Mouse (Mus musculus): ENCODE results near the gene Tctex1d4. TPM values are rescaled to one million over a fixed set of nuclear protein-coding genes. Genes with fewer than 3 reads are reported as not detected.

The Tctex1d4 gene
- total and polyA plus RNA-seq, 3 experiments: 4.2 TPM; not detected in 2

DNA sequence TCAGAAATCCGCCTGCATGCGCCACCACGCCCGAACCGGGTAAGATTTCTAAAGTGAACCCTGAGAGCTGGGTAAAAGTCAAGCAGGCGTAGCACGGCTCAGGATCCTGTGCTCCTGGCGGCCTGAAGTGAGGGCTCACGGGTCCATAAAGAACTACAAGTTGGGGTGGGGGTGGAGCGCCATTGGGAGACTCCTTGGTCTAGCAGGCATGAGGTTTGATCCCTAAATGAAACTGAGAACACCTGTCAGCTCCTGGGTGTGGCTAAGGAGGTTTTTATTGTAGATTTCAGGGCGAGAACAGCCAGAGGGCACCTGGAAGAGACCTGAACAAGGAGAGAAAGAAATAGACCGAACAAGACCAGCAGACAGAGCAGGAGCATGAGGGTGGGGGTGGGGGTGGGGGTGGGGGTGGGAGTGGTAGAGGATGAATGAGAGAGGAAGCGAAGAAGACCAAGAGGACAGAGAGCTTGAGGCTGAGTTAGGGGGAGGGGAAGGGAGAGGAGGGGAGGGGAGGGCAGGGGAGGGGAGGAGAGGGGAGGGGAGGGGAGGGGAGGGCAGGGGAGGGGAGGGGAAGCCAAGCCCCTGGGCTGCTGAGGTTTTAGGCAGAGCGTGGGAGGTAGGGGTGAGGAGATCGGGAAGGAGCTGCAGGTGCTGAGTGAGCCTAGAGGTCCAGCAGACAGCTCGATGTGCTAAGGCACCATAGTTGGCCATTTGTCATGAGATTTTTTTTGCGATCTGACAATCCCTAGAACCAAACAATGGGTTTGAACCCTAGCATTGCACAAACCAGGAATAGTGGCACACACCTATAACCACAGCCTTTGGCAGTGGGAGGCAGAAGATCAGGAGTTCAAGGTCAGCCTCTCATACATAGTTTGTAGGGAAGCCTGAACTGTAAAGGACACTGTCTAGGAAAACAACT, 12.0 kb downstream of the Tctex1d4 start:
- Histone ChIP-seq H3K36me3 (ENCODE audit: control insufficient read depth, insufficient read depth, low read length) (no peaks in the 10 kb centered on the region), H3K9ac (ENCODE audit: low read depth, low read length) (no peak overlapping the region), H3K27me3 (ENCODE audit: control insufficient read depth, insufficient read depth, low read length) (no peaks in the 10 kb centered on the region), H3K27ac (no peak overlapping the region), H3K4me1 (ENCODE audit: control insufficient read depth, insufficient read depth, low read length) (peaks cover 3% of the 10 kb centered on the region), H3K4me3 (no peak overlapping the region), H3K79me2 (replicated peaks; ENCODE audit: control insufficient read depth, insufficient read depth, low read length) (no peaks in the 10 kb centered on the region)
- DNase-seq: no peak
- WGBS: 73% methylated on average over 15 of the region's 17 CpGs
- intact Hi-C loops (cut with DNase I): loop anchor here (5.0 kb wide), 1 partner anchor 41 kb away; the partner anchor contains the start of gene Ptch2
- TF ChIP-seq POLR2A (IDR thresholded peaks at IDR 0.05; ENCODE audit: insufficient read depth, low read depth, low read length): no peak
- TF ChIP-seq EP300 (IDR thresholded peaks at IDR 0.05; ENCODE audit: insufficient read depth, low read depth, low read length): no peak
- no peak for TF ChIP-seq CTCF (IDR thresholded peaks at IDR 0.05)

DNA sequence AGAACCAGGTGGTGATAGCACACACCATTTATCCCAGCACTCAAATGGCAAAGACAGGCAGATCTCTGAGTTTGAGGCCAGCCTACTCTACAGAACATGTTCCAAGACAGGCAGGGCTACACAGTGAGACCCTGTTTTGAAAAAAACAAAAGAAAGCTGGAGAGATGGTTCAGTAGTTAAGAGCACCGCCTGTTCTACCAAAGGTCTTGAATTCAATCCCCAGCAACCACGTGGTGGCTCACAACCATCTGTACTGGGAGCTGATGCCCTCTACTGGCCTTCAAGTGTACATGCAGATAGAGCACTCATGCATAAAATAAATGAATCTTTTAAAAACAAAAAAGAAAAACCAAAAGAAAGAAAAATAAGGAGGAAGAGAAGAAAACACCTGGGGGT, 12.6 kb downstream of the Tctex1d4 start:
- no peak overlapping the region for H3K9ac ChIP-seq (ENCODE audit: low read depth, low read length)
- no peak overlapping the region for H3K27ac ChIP-seq
- no peaks in the 10 kb centered on the region for H3K36me3 ChIP-seq (ENCODE audit: control insufficient read depth, insufficient read depth, low read length)
- peak in 1 of 2 experiments; percentile 52 for DNase-seq
- no peak overlapping the region for H3K4me3 ChIP-seq
- H3K79me2 ChIP-seq (replicated peaks; ENCODE audit: control insufficient read depth, insufficient read depth, low read length): no peaks in the 10 kb centered on the region
- intact Hi-C loops (cut with DNase I): loop anchor here (5.0 kb wide), 1 partner anchor 42 kb away; the partner anchor contains the start of gene Ptch2
- 4% methylated on average over 2 of the region's 2 CpGs for WGBS
- H3K27me3 ChIP-seq (ENCODE audit: control insufficient read depth, insufficient read depth, low read length): no peaks in the 10 kb centered on the region
- TF ChIP-seq CTCF (IDR thresholded peaks at IDR 0.05) (peak; percentile 94), EP300 (IDR thresholded peaks at IDR 0.05; ENCODE audit: insufficient read depth, low read depth, low read length) (no peak)
- H3K4me1 ChIP-seq (ENCODE audit: control insufficient read depth, insufficient read depth, low read length): peaks cover under 1% of the 10 kb centered on the region

DNA sequence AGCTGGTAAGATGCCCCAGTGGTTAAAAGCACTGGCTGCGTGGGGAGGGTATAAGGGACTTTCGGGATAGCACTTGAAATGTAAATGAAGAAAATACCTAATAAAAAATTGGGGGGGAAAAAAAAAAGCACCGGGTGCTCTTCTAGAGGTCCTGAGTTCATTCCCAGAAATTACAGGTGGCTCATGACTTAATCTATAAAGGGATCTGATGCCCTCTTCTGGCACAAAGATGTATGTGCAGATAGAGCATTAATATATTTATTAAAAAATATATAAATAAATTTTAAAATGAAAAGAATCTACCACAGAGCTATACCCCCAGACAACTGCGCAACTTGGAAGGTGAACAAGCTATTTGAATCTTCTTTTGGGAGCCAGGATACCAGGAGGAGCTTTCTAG, 14.0 kb downstream of the Tctex1d4 start:
- TF ChIP-seq EP300 (IDR thresholded peaks at IDR 0.05; ENCODE audit: insufficient read depth, low read depth, low read length) (no peak), CTCF (IDR thresholded peaks at IDR 0.05) (peak; percentile 71)
- Histone ChIP-seq H3K27ac (no peak overlapping the region), H3K9ac (ENCODE audit: low read depth, low read length) (no peak overlapping the region), H3K79me2 (replicated peaks; ENCODE audit: control insufficient read depth, insufficient read depth, low read length) (no peaks in the 10 kb centered on the region), H3K4me1 (ENCODE audit: control insufficient read depth, insufficient read depth, low read length) (no peaks in the 10 kb centered on the region; the same call in 1 of the 2 replicates), H3K4me3 (no peak overlapping the region), H3K27me3 (ENCODE audit: control insufficient read depth, insufficient read depth, low read length) (no peaks in the 10 kb centered on the region), H3K36me3 (ENCODE audit: control insufficient read depth, insufficient read depth, low read length) (no peaks in the 10 kb centered on the region)
- 40% methylated on average over 4 of the region's 4 CpGs for WGBS
- DNase-seq: no peak
- intact Hi-C loops (cut with DNase I): loop anchor here (2.0 to 5.0 kb wide), 2 partner anchors 138 to 313 kb away; no protein-coding TSS in a partner anchor

DNA sequence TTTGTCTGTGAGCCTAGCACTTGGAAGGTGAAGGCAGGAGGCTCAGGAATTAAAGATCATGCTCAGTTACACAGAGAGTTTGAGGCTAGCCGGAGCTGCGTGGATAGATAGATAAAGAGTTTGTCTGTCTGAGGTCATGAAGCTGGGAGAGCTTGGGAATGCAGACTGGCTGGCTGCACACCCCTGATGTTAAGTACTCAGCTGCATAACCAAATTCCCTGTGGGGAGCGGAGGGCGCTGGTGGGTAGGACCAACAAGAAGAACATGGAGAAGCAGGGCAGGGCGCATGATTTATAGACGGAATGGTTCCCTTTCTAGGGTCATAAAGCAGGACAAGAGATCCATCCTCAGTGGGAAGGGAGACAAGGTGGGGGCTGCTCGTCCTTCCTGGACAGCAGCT, 16.4 kb downstream of the Tctex1d4 start:
- Histone ChIP-seq H3K79me2 (replicated peaks; ENCODE audit: control insufficient read depth, insufficient read depth, low read length) (no peaks in the 10 kb centered on the region), H3K4me3 (no peak overlapping the region), H3K27me3 (ENCODE audit: control insufficient read depth, insufficient read depth, low read length) (no peaks in the 10 kb centered on the region), H3K36me3 (ENCODE audit: control insufficient read depth, insufficient read depth, low read length) (no peaks in the 10 kb centered on the region), H3K9ac (ENCODE audit: low read depth, low read length) (no peak overlapping the region), H3K4me1 (ENCODE audit: control insufficient read depth, insufficient read depth, low read length) (no peaks in the 10 kb centered on the region; the same call in 1 of the 2 replicates), H3K27ac (no peak overlapping the region)
- WGBS: 47% methylated on average over 7 of the region's 7 CpGs
- TF ChIP-seq EP300 (IDR thresholded peaks at IDR 0.05; ENCODE audit: insufficient read depth, low read depth, low read length) (no peak), CTCF (IDR thresholded peaks at IDR 0.05) (no peak), POLR2A (IDR thresholded peaks at IDR 0.05; ENCODE audit: insufficient read depth, low read depth, low read length) (no peak)
- intact Hi-C loops (cut with DNase I): loop anchor here (5.0 kb wide), 1 partner anchor 316 kb away; no protein-coding TSS in a partner anchor
- no peak for DNase-seq

DNA sequence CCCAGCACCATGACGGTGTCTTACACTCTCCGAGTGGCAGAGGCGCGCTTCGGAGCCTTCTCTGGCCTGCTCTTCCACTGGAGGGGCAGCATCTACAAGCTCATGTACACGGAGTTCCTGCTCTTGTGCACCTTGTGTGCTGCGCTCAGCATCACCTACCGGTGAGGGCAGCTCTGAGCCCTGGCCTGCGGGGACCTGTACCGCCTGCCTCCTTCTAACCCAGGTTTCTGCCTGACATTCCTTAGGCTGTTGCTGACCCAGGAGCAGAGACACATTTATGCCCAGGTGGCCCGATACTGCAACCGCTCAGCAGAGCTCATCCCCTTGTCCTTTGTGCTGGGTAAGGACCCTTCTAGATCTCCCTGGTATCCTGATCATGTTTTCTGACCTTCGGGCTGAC, 18.7 kb downstream of the Tctex1d4 start:
- Histone ChIP-seq H3K27me3 (ENCODE audit: control insufficient read depth, insufficient read depth, low read length) (no peaks in the 10 kb centered on the region), H3K9ac (ENCODE audit: low read depth, low read length) (no peak overlapping the region), H3K4me1 (ENCODE audit: control insufficient read depth, insufficient read depth, low read length) (no peaks in the 10 kb centered on the region), H3K4me3 (no peak overlapping the region), H3K36me3 (ENCODE audit: control insufficient read depth, insufficient read depth, low read length) (no peaks in the 10 kb centered on the region), H3K27ac (no peak overlapping the region), H3K79me2 (replicated peaks; ENCODE audit: control insufficient read depth, insufficient read depth, low read length) (no peaks in the 10 kb centered on the region)
- DNase-seq: no peak
- TF ChIP-seq POLR2A (IDR thresholded peaks at IDR 0.05; ENCODE audit: insufficient read depth, low read depth, low read length) (no peak), CTCF (IDR thresholded peaks at IDR 0.05) (no peak), EP300 (IDR thresholded peaks at IDR 0.05; ENCODE audit: insufficient read depth, low read depth, low read length) (no peak)
- intact Hi-C loops (cut with DNase I): no loop called here
- 92% methylated on average over 13 of the region's 13 CpGs for WGBS

DNA sequence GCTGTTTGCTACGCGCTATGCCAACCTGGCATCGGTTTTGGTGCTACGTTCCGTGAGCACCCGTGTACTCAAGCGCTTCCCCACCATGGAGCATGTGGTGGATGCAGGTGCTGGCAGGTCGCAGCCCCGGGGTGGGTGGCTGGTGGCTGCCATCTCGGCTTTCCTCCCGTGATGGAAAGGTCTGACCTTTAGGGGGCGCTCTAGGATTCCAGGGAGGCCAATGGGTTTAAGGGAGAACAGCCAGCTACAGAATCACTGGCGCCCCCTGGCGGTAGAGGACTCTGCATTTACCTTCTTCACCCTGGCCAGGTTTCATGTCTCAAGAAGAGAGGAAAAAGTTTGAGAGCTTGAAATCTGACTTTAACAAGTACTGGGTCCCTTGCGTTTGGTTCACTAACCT, 19.6 kb downstream of the Tctex1d4 start:
- no peaks in the 10 kb centered on the region for H3K4me1 ChIP-seq (ENCODE audit: control insufficient read depth, insufficient read depth, low read length)
- H3K36me3 ChIP-seq (ENCODE audit: control insufficient read depth, insufficient read depth, low read length): no peaks in the 10 kb centered on the region
- peak; percentile 79 to 82 for DNase-seq
- no peaks in the 10 kb centered on the region for H3K79me2 ChIP-seq (replicated peaks; ENCODE audit: control insufficient read depth, insufficient read depth, low read length)
- H3K4me3 ChIP-seq: no peak overlapping the region
- TF ChIP-seq POLR2A (IDR thresholded peaks at IDR 0.05; ENCODE audit: insufficient read depth, low read depth, low read length) (no peak), CTCF (IDR thresholded peaks at IDR 0.05) (peak; percentile 94)
- no peak overlapping the region for H3K9ac ChIP-seq (ENCODE audit: low read depth, low read length)
- WGBS: 34% methylated on average over 15 of the region's 15 CpGs
- H3K27ac ChIP-seq: no peak overlapping the region
- H3K27me3 ChIP-seq (ENCODE audit: control insufficient read depth, insufficient read depth, low read length): no peaks in the 10 kb centered on the region
- intact Hi-C loops (cut with DNase I): no loop called here

Measured in heart, adult 2 months (tissue).